Mouse (Mus musculus) embryonic facial prominence, embryonic 15.5 days (tissue): ENCODE measurements at regions not wholly inside any gene's neighbourhood (a gene's known extent, or its start where the extent isn't known, plus 50 kb on each side); places are given as distances from the start of the nearest gene placed in this dataset.

ENCODE experiments used
- ATAC-seq: fragments of 200-750 bp; cut with Nextera tagmentation; 2 replicates; pipeline ENCODE4 v1.8.0; 2017; ENCODE audit warnings: low read depth, moderate TSS enrichment; ENCODE audit not compliant: insufficient number of reproducible peaks, low FRiP score, low TSS enrichment
- H3K27ac ChIP-seq: fragments of 300-500 bp; sonication (generic); replicated peaks from 2 replicates; pipeline ENCODE4 v1.5.1; 2015; ENCODE audit warnings: mild to moderate bottlenecking, inconsistent platforms
- H3K27me3 ChIP-seq: fragments of 300-500 bp; sonication (generic); 2 replicates; pipeline ENCODE4 v1.6.1; 2015; ENCODE audit warnings: inconsistent platforms
- H3K36me3 ChIP-seq: fragments of 300-500 bp; sonication (generic); 2 replicates; pipeline ENCODE4 v1.6.1; 2015; ENCODE audit warnings: mild to moderate bottlenecking, inconsistent platforms
- H3K4me1 ChIP-seq: fragments of 300-500 bp; sonication (generic); 2 replicates; pipeline ENCODE4 v1.6.1; 2015; ENCODE audit warnings: inconsistent platforms
- H3K4me2 ChIP-seq: fragments of 300-500 bp; sonication (generic); replicated peaks from 2 replicates; pipeline ENCODE4 v1.6.1; 2015; ENCODE audit warnings: mild to moderate bottlenecking, inconsistent platforms
- H3K4me3 ChIP-seq: fragments of 300-500 bp; sonication (generic); replicated peaks from 2 replicates; pipeline ENCODE4 v1.5.1; 2015; ENCODE audit warnings: mild to moderate bottlenecking, inconsistent platforms
- H3K9ac ChIP-seq: fragments of 300-500 bp; sonication (generic); 2 replicates; pipeline ENCODE4 v1.6.1; 2015; ENCODE audit warnings: inconsistent platforms
- H3K9me3 ChIP-seq: fragments of 300-500 bp; sonication (generic); replicated peaks from 2 replicates; pipeline ENCODE4 v1.6.1; 2016; ENCODE audit warnings: inconsistent platforms
- WGBS: fragments of 180-500 bp; shearing (Covaris S2); methylation state at CpG from one replicate; pipeline ENCODE4 v1.1.7; 2015; 5-methylcytosine and 5-hydroxymethylcytosine counted together

- no peak for ATAC-seq
- Histone ChIP-seq H3K4me2 (no peak overlapping the region), H3K27me3 (no peaks in the 10 kb centered on the region), H3K27ac (no peak overlapping the region), H3K9me3 (no peaks in the 10 kb centered on the region), H3K4me1 (0 out of 2 replicates have a peak, but pooled peaks cover 4% of the 10 kb centered on the region), H3K9ac (no peak overlapping the region), H3K36me3 (no peaks in the 10 kb centered on the region), H3K4me3 (no peak overlapping the region)
- WGBS: 33% methylated on average over 5 of the region's 5 CpGs
Measured at GRCm38 (mm10) chr5:101120509-101121201, 275.1 kb downstream of the Gpat3 start.

GRCm38 (mm10) chr5:101112151-101112769 lies 266.7 kb downstream of the Gpat3 start:
- Histone ChIP-seq H3K36me3 (no peaks in the 10 kb centered on the region), H3K4me1 (0 out of 2 replicates have a peak, but pooled peaks cover 3% of the 10 kb centered on the region), H3K9me3 (no peaks in the 10 kb centered on the region), H3K27ac (no peak overlapping the region), H3K27me3 (no peaks in the 10 kb centered on the region), H3K9ac (no peak overlapping the region), H3K4me2 (no peak overlapping the region), H3K4me3 (no peak overlapping the region)
- ATAC-seq: no peak
- 37% methylated on average over 7 of the region's 7 CpGs for WGBS

GRCm38 (mm10) chr5:101111619-101112018 lies 266.1 kb downstream of the Gpat3 start:
- 0 out of 2 replicates have a peak, but pooled peaks cover 3% of the 10 kb centered on the region for H3K4me1 ChIP-seq
- no peaks in the 10 kb centered on the region for H3K36me3 ChIP-seq
- no peak overlapping the region for H3K27ac ChIP-seq
- no peak overlapping the region for H3K4me2 ChIP-seq
- 69% methylated on average over 4 of the region's 4 CpGs for WGBS
- no peak overlapping the region for H3K9ac ChIP-seq
- ATAC-seq: no peak
- H3K27me3 ChIP-seq: no peaks in the 10 kb centered on the region
- no peaks in the 10 kb centered on the region for H3K9me3 ChIP-seq
- H3K4me3 ChIP-seq: no peak overlapping the region

GRCm38 (mm10) chr5:101100975-101101699 lies 255.6 kb downstream of the Gpat3 start:
- ATAC-seq: no peak
- Histone ChIP-seq H3K9me3 (no peaks in the 10 kb centered on the region), H3K9ac (no peak overlapping the region), H3K4me3 (no peak overlapping the region), H3K27ac (no peak overlapping the region), H3K27me3 (no peaks in the 10 kb centered on the region), H3K4me1 (no peaks in the 10 kb centered on the region), H3K36me3 (no peaks in the 10 kb centered on the region), H3K4me2 (no peak overlapping the region)
- 69% methylated on average over 11 of the region's 11 CpGs for WGBS

GRCm38 (mm10) chr5:101091027-101091598 lies 245.6 kb downstream of the Gpat3 start:
- WGBS: 71% methylated on average over 21 of the region's 21 CpGs
- Histone ChIP-seq H3K27me3 (no peaks in the 10 kb centered on the region), H3K27ac (no peak overlapping the region), H3K9ac (no peak overlapping the region), H3K4me2 (no peak overlapping the region), H3K36me3 (no peaks in the 10 kb centered on the region), H3K9me3 (no peaks in the 10 kb centered on the region), H3K4me3 (no peak overlapping the region), H3K4me1 (no peaks in the 10 kb centered on the region)
- no peak for ATAC-seq

- no peaks in the 10 kb centered on the region for H3K4me1 ChIP-seq
- no peak overlapping the region for H3K27ac ChIP-seq
- H3K9me3 ChIP-seq: no peaks in the 10 kb centered on the region
- H3K36me3 ChIP-seq: no peaks in the 10 kb centered on the region
- no peak for ATAC-seq
- H3K27me3 ChIP-seq: no peaks in the 10 kb centered on the region
- no peak overlapping the region for H3K9ac ChIP-seq
- no peak overlapping the region for H3K4me3 ChIP-seq
- WGBS: 80% methylated on average over 7 of the region's 7 CpGs
- no peak overlapping the region for H3K4me2 ChIP-seq
Measured at GRCm38 (mm10) chr5:101090415-101091026, 245.0 kb downstream of the Gpat3 start.

GRCm38 (mm10) chr5:101085199-101085598 lies 239.7 kb downstream of the Gpat3 start:
- ATAC-seq: no peak
- 76% methylated on average over 3 of the region's 3 CpGs for WGBS
- Histone ChIP-seq H3K4me2 (no peak overlapping the region), H3K27ac (no peak overlapping the region), H3K9ac (no peak overlapping the region), H3K4me3 (no peak overlapping the region), H3K27me3 (no peaks in the 10 kb centered on the region), H3K4me1 (no peaks in the 10 kb centered on the region), H3K9me3 (no peaks in the 10 kb centered on the region), H3K36me3 (no peaks in the 10 kb centered on the region)

GRCm38 (mm10) chr5:101082611-101083010 lies 237.1 kb downstream of the Gpat3 start:
- ATAC-seq: no peak
- no peaks in the 10 kb centered on the region for H3K9me3 ChIP-seq
- H3K9ac ChIP-seq: no peak overlapping the region
- no peaks in the 10 kb centered on the region for H3K27me3 ChIP-seq
- 81% methylated on average over 20 of the region's 20 CpGs for whole genome bisulfite sequencing
- no peak overlapping the region for H3K4me3 ChIP-seq
- H3K4me1 ChIP-seq: no peaks in the 10 kb centered on the region
- no peak overlapping the region for H3K4me2 ChIP-seq
- no peak overlapping the region for H3K27ac ChIP-seq
- no peaks in the 10 kb centered on the region for H3K36me3 ChIP-seq

GRCm38 (mm10) chr5:101064308-101064707 lies 218.8 kb downstream of the Gpat3 start:
- no peaks in the 10 kb centered on the region for H3K9me3 ChIP-seq
- ATAC-seq: no peak
- H3K4me2 ChIP-seq: no peak overlapping the region
- no peak overlapping the region for H3K4me3 ChIP-seq
- H3K27me3 ChIP-seq: no peaks in the 10 kb centered on the region
- no peak overlapping the region for H3K9ac ChIP-seq
- H3K36me3 ChIP-seq: no peaks in the 10 kb centered on the region
- H3K27ac ChIP-seq: no peak overlapping the region
- H3K4me1 ChIP-seq: no peaks in the 10 kb centered on the region
- WGBS: 76% methylated on average over 3 of the region's 3 CpGs

- WGBS: 71% methylated on average over 4 of the region's 4 CpGs
- ATAC-seq: no peak
Measured at GRCm38 (mm10) chr5:101063254-101063653, 217.7 kb downstream of the Gpat3 start.

GRCm38 (mm10) chr5:101051591-101051990 lies 206.1 kb downstream of the Gpat3 start:
- H3K9me3 ChIP-seq: no peaks in the 10 kb centered on the region
- no peak overlapping the region for H3K27ac ChIP-seq
- no peak overlapping the region for H3K4me2 ChIP-seq
- WGBS: 79% methylated on average over 7 of the region's 7 CpGs
- H3K4me3 ChIP-seq: no peak overlapping the region
- no peaks in the 10 kb centered on the region for H3K27me3 ChIP-seq
- no peak for ATAC-seq
- no peaks in the 10 kb centered on the region for H3K36me3 ChIP-seq
- no peak overlapping the region for H3K9ac ChIP-seq
- H3K4me1 ChIP-seq: no peaks in the 10 kb centered on the region

More at GRCm38 (mm10) chr5:101063254-101063653, 217.7 kb downstream of the Gpat3 start:
- H3K4me3 ChIP-seq: no peak overlapping the region
- H3K4me1 ChIP-seq: no peaks in the 10 kb centered on the region
- H3K36me3 ChIP-seq: no peaks in the 10 kb centered on the region
- no peak overlapping the region for H3K27ac ChIP-seq
- no peak overlapping the region for H3K4me2 ChIP-seq
- H3K9me3 ChIP-seq: no peaks in the 10 kb centered on the region
- H3K9ac ChIP-seq: no peak overlapping the region
- no peaks in the 10 kb centered on the region for H3K27me3 ChIP-seq
